Mouse (Mus musculus): ENCODE data around the gene Gphb5.

DNA sequence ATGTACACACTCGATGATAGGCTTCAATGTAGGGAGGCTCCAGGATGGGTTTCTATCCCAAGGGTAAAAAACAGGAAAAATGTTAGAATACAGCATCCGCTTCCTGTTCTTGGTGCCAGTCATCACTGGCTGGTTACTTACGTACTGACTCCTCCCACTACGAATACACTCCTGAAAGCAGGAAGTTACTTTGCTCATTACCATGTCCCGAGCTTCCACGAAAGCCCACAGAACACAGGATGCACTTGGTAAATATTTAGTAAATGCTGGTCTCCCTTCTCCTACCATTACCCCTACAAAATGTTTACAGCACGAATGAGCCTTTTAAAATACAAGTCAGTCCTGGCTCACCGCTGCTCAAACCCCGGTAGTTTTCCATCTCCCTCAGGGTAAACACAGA lies 3.6 kb downstream of the Gphb5 start:
- TF ChIP-seq POLR2A (IDR thresholded peaks at IDR 0.05; ENCODE audit: control insufficient read depth, low read depth, low read length), result no peak
- TF ChIP-seq CTCF (IDR thresholded peaks at IDR 0.05; ENCODE audit: control insufficient read depth, insufficient read depth, insufficient replicate concordance, low read depth, low read length), result no peak

Data from testis, adult 2 months (tissue).